Mouse (Mus musculus): ENCODE results near the gene Vmn2r57.
"Not testable (repeated sequence)": the region's sequence is repeated elsewhere in the genome, so short reads cannot be mapped to it uniquely, and the experiment has no call there.

The Vmn2r57 gene

DNA sequence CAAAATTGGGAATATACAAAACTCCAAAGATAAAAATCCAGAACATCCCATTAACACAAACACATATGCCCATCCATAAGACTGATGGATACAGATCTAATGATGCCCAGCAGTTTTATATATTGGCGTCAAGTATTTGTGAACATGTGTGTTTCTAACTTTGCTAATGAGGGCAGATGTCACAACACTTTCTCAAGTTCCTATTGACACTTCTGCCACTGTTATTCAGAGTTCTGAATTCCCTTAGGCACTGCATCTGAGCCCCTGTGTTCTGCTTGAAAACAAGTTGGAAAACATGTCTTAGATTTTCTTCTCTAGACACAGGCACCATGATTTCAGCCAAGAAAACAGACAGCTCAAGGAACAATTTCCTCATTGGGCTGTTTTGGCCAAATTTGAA is at the start of gene Vmn2r57:
Gene Vmn2r57, minus strand, starts transcription at position 101 of the 400 bp plus-strand sequence.
- not testable (repeated sequence) for DNase-seq

DNA sequence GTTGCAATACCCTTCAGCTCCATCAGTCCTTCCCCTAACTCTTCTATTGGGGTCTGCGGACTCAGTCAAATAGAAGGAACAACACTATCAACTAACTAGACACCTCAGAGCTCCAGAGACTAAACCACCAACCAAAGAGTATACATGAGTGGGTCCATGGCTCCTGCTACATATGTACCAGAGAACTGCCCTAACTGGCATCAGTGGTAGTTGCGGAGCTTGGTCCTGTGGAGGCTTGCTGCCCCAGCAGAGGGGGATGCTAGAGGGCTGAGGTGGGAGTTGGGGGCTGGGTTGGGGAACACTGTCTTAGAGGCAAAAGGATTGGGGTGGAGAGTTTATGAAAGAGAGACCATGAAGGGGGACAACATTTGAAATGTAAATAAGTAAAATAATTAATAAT is 49.4 kb upstream of the Vmn2r57 start:
- peak; percentile 56 for DNase-seq

DNA sequence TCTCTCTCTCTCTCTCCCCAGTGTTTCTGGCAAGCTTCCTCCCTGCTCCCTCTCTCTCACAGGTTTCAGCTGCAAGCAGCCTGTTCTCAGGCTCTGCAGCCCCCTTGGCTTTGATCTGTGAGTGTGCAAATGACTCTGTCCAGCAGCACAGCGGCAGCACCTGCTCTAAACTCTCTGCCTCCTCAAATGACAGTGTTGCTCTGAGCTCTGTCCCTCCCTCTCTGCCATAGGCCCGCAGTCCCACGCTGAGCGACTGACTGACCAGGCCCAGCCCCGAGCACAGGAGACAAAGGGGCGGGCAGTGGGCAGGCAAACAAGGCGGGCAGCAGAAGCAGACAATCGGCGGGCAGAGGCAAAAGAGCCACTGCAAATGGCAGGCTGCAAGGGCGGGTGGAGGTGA is 3.4 kb upstream of the Vmn2r57 start:
- DNase-seq = no peak

DNA sequence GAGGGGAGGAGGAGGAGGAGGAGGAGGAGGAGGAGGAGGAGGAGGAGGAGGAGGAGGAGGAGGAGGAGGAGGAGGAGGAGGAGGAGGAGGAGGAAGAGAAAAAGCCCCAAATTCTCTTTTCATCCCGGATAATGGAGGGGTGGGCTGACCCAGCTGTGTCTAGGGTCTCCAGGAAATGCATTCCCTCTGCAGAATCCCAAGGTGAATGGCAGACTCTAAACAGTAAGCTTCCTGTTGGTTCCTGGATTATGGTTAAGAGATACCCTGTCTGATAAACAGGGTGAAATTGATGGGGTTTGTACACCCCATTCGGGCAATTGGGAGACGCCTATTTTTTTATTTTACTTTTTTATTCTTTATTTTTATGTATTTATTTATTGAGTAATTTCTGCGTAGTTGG is 54.4 kb downstream of the Vmn2r57 start:
- peak; percentile 32 for DNase-seq

DNA sequence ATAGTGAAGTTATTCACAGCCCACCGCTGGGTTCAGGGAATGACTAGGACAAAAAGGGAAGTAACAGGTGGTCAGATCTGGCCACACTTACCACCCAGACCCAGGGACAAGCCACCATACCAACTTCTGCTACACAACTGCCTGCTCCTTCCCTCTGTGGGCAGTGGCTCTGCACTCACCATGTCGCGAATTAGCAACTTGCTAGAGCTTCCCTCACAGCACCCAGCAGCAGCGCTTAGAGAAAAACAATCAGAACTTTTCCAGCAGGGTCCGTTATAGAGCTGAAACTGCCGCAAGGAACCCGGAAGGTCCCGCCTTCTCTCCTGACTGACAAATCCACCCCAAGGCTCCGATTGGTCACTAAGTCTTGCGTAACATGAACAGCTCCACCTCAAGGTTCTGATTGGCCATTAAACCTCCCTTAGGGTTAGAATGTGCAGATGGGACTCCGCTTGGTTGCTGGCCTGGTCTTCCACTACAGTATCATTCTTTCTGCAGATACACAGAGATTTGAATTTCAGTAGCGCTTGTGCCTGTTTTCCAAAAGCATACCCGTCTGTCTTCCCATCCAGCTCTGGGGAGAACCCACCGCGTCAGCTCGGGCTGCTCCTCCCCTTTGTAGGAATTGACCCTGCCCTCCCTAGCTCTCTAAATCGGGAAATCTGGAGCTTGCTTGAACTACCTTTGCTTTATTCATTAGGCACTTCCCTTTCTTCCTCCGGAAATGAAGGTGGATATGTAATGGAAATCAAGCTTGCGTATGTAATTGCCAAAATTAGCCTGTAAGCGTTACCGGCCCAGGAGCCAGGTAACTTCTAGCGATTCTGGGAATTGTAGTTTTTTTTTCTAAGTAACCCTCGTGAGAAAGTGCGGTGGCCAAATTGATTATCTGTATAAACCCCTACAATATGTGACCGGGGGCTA is 55.2 kb downstream of the Vmn2r57 start, which contains the start of gene AI987944:
Gene AI987944, minus strand, starts transcription at position 332 of the 924 bp plus-strand sequence.
- DNase-seq = peak; percentile 83

Data from cerebellum, adult 11-12 months (tissue).